In the genomic region with DNA sequence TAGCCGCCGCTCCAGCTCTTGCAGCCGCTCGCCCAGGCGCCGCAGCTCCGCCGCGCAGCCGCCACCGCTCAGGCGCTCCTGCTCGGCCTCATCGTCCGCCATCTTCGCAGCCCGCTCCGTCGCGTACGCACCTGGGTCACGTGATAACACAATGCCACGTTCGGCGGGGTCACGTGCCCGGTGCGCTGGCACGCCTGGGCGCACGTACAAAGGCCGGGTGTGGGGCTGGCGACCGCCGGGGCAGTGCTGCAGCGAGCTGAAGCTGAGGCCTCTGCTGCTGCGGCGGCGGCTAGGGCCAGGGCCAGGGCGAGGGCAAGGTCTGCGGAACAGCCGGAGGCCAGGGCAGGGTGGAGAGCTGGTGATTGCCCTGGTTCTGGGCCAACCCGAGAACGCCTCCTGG, we compare ENCODE assay signal across 8 mouse cellular contexts. TPM values are rescaled to one million over a fixed set of nuclear protein-coding genes. Genes with fewer than 3 reads are reported as not detected.
A peak's percentile ranks its signal among the peaks of the same experiment; 100 is the strongest.
DNase-seq lines count a peak whose midpoint lies in the region; ATAC-seq and TF ChIP-seq lines count a peak whose summit lies in the region.

A gene (minus strand): TSS at position 143 of the 400 bp plus-strand sequence.

- peak within 1 kb of the TSS; percentile 98 for H3K9ac ChIP-seq in hindbrain, postnatal 0 days (replicated peaks; ENCODE audit: low read length)

- H3K27me3 ChIP-seq in hindbrain, postnatal 0 days (ENCODE audit: insufficient read depth, low read length) = no peaks in the 10 kb centered on the region

- H3K4me2 ChIP-seq in hindbrain, postnatal 0 days (ENCODE audit: low read depth, low read length) = peak within 1 kb of the TSS; percentile 69

- H3K9me3 ChIP-seq in hindbrain, postnatal 0 days (ENCODE audit: low read length) = no peaks in the 10 kb centered on the region

- WGBS in hindbrain, postnatal 0 days = under 1% methylated on average over 40 of the region's 44 CpGs

- intact Hi-C loops in gastrocnemius, adult 2 months (cut with DNase I) = loop anchor here (1.0 to 5.0 kb wide), 2 partner anchors 106 to 196 kb away; a partner anchor contains a TSS

- H3K27ac ChIP-seq in cortical plate, adult 2 months (ENCODE audit: insufficient read depth, low read length) = peak within 1 kb of the TSS; percentile 99
- peak within 1 kb of the TSS; percentile 96 for H3K27ac ChIP-seq in gastrocnemius, adult 2 months
- peak within 1 kb of the TSS; percentile 99 for H3K27ac ChIP-seq in hindbrain, postnatal 0 days

- peaks cover 2% of the 10 kb centered on the region; the same call in 1 of the 2 replicates for H3K4me1 ChIP-seq in cortical plate, adult 2 months (ENCODE audit: control insufficient read depth, insufficient read depth, low read length)
- H3K4me1 ChIP-seq in hindbrain, postnatal 0 days (ENCODE audit: insufficient read depth, low read length) = peaks cover 11% of the 10 kb centered on the region; the same call in 1 of the 2 replicates

- H3K36me3 ChIP-seq in hindbrain, postnatal 0 days (ENCODE audit: insufficient read depth, low read length) = no peaks in the 10 kb centered on the region

- ATAC-seq in hindbrain, postnatal 0 days = peak; percentile 95
- peak; percentile 79 for ATAC-seq in megakaryocyte, adult 5-6 weeks (ENCODE audit: poor library complexity, severe bottlenecking)

- H3K4me3 ChIP-seq in cortical plate, adult 2 months (ENCODE audit: insufficient read depth, low read length) = peak within 1 kb of the TSS; percentile 77
- peak within 1 kb of the TSS; percentile 95 for H3K4me3 ChIP-seq in gastrocnemius, adult 2 months
- H3K4me3 ChIP-seq in hindbrain, postnatal 0 days (ENCODE audit: low read length) = peak within 1 kb of the TSS; percentile 74

- no peak for TF ChIP-seq CTCF in cortical plate, adult 2 months (IDR thresholded peaks at IDR 0.05; ENCODE audit: extremely low read depth, insufficient read depth, low read length)
- TF ChIP-seq CTCF in gastrocnemius, adult 2 months (IDR thresholded peaks at IDR 0.05) = no peak
- no peak for TF ChIP-seq CTCF in hindbrain, postnatal 0 days (IDR thresholded peaks at IDR 0.05; ENCODE audit: low read depth)

- peak; percentile 80; the same call in 1 of the 2 replicates for TF ChIP-seq POLR2A in cortical plate, adult 2 months (IDR thresholded peaks at IDR 0.05; ENCODE audit: extremely low read depth, insufficient read depth, low read length)

- peak; percentile 84 for DNase-seq in adipocyte (ENCODE audit: low spot score)
- peak; percentile 95 for DNase-seq in gastrocnemius, adult 2 months
- peak; percentile 98 for DNase-seq in hindbrain, postnatal 0 days (ENCODE audit: low spot score)
- peak; percentile 86 to 95 for DNase-seq in left cerebral cortex, adult 8-10 months (ENCODE audit: low spot score in 2 of 2)
- DNase-seq in right cerebral cortex, adult 18-20 months = peak; percentile 95
- peak; percentile 95 for DNase-seq in urinary bladder, adult 2 months (ENCODE audit: low spot score)

RNA-seq across cellular contexts. Expression of the gene that starts here (rescaled TPM):
- polyA plus RNA-seq in cortical plate, adult 2 months (2012; rRNA removed) = 7.3 and 8.0 TPM in 2 replicates
- 10 to 100 TPM in 1 of 2 experiments, 1 to 10 TPM in 1; 9.2 to 11.0 TPM for total RNA-seq in gastrocnemius, adult 2 months (2021)
- 22.6 and 25.6 TPM in 2 replicates for total RNA-seq in hindbrain, postnatal 0 days (2014; rRNA removed)
- 15.1 and 15.6 TPM in 2 replicates for polyA plus RNA-seq in hindbrain, postnatal 0 days (2015; fragmentation: Nextera tagmentation; extraction: Ambion mirVana)
- 10 to 100 TPM; 26.2 to 32.3 (median 29.4) TPM for total RNA-seq in left cerebral cortex, adult 8-10 months (2022)
- total RNA-seq in megakaryocyte, adult 5-6 weeks (2015) = 25.0 and 26.7 TPM in 2 replicates
- 24.6 and 26.3 TPM in 2 replicates for total RNA-seq in megakaryocyte, adult 5-6 weeks (2017)
- 5.8 and 7.9 TPM in 2 replicates for polyA plus RNA-seq in urinary bladder, adult 2 months (2012; rRNA removed)

Comparison
In these comparisons a context has a peak if more than half of its experiments do, and no peak if none do; other contexts are left out.
1. Peak in every context shown above with its lines: DNase-seq, ATAC-seq, H3K4me3 ChIP-seq and H3K27ac ChIP-seq.